Mouse (Mus musculus) liver, embryonic 16.5 days (tissue): ENCODE results near the gene Sgcd. TPM values are rescaled to one million over a fixed set of nuclear protein-coding genes. Genes with fewer than 3 reads are reported as not detected.

Experiments
- ATAC-seq: fragments of 200-750 bp; cut with Nextera tagmentation; 2 replicates; pipeline ENCODE4 v1.8.0; 2017; ENCODE audit warnings: low read depth, mild to moderate bottlenecking, moderate number of reproducible peaks, moderate library complexity
- H3K27ac ChIP-seq: fragments of 300-500 bp; sonication (generic); 2 replicates; pipeline ENCODE4 v1.5.1; 2014; ENCODE audit warnings: mild to moderate bottlenecking, low read length
- H3K27me3 ChIP-seq: fragments of 300-500 bp; sonication (generic); 2 replicates; pipeline ENCODE4 v1.6.1; 2014; ENCODE audit warnings: low read depth, low read length, mixed read lengths; ENCODE audit not compliant: control insufficient read depth, insufficient read depth
- H3K36me3 ChIP-seq: fragments of 300-500 bp; sonication (generic); 2 replicates; pipeline ENCODE4 v1.6.1; 2014; ENCODE audit warnings: mild to moderate bottlenecking; ENCODE audit not compliant: control insufficient read depth, insufficient read depth
- H3K4me1 ChIP-seq: fragments of 300-500 bp; sonication (generic); 2 replicates; pipeline ENCODE4 v1.6.1; 2014; ENCODE audit warnings: low read depth, low read length, mixed read lengths; ENCODE audit not compliant: control insufficient read depth
- H3K4me2 ChIP-seq: fragments of 300-500 bp; sonication (generic); 2 replicates; pipeline ENCODE4 v1.6.1; 2014; ENCODE audit warnings: low read depth, low read length, mixed read lengths
- H3K4me3 ChIP-seq: fragments of 300-500 bp; sonication (generic); 2 replicates; pipeline ENCODE4 v1.5.1; 2014; ENCODE audit warnings: low read depth, mild to moderate bottlenecking, low read length
- H3K9ac ChIP-seq: fragments of 300-500 bp; sonication (generic); 2 replicates; pipeline ENCODE4 v1.6.1; 2014; ENCODE audit warnings: low read depth, low read length
- H3K9me3 ChIP-seq: fragments of 300-500 bp; sonication (generic); replicated peaks from 2 replicates; pipeline ENCODE4 v1.6.1; 2016; ENCODE audit warnings: low read length; ENCODE audit not compliant: control insufficient read depth
- WGBS: fragments of 180-500 bp; shearing (Covaris S2); extraction: QIAGEN DNeasy Blood & Tissue Kit; methylation state at CpG from one replicate; pipeline ENCODE4 v1.1.7; 2014; ENCODE audit not compliant: insufficient replicate concordance; 5-methylcytosine and 5-hydroxymethylcytosine counted together
- polyA plus RNA-seq: library from polyadenylated mRNA; unstranded; fragments of >200 nt; fragmentation: Nextera tagmentation; extraction: Ambion mirVana; gene quantifications from 2 replicates; pipeline ENCODE4 v1.2.1, GENCODE M21; 2015

The Sgcd gene
- polyA plus RNA-seq, 1 experiment from 2014 or later = 0.12 TPM

GRCm38 (mm10) chr11:47304702-47305450, 683.9 kb downstream of the Sgcd start:
- H3K9ac ChIP-seq = no peak overlapping the region
- WGBS = 50% methylated on average over 12 of the region's 12 CpGs
- H3K9me3 ChIP-seq = no peaks in the 10 kb centered on the region
- H3K4me1 ChIP-seq = no peaks in the 10 kb centered on the region
- no peak overlapping the region for H3K4me3 ChIP-seq
- no peak overlapping the region for H3K4me2 ChIP-seq
- H3K27ac ChIP-seq = no peak overlapping the region
- H3K36me3 ChIP-seq = no peaks in the 10 kb centered on the region
- H3K27me3 ChIP-seq = no peaks in the 10 kb centered on the region
- ATAC-seq = no peak

GRCm38 (mm10) chr11:47299777-47300176, 689.0 kb downstream of the Sgcd start:
- Histone ChIP-seq H3K9me3 (no peaks in the 10 kb centered on the region), H3K27me3 (no peaks in the 10 kb centered on the region), H3K27ac (no peak overlapping the region), H3K4me2 (no peak overlapping the region), H3K36me3 (no peaks in the 10 kb centered on the region), H3K9ac (no peak overlapping the region), H3K4me1 (no peaks in the 10 kb centered on the region), H3K4me3 (no peak overlapping the region)
- 63% methylated on average over 1 of the region's 1 CpGs for WGBS
- ATAC-seq = no peak

GRCm38 (mm10) chr11:47297805-47298340, 690.9 kb downstream of the Sgcd start:
- Histone ChIP-seq H3K27me3 (no peaks in the 10 kb centered on the region), H3K9ac (no peak overlapping the region), H3K4me1 (no peaks in the 10 kb centered on the region), H3K4me2 (no peak overlapping the region), H3K27ac (no peak overlapping the region), H3K9me3 (no peaks in the 10 kb centered on the region), H3K36me3 (no peaks in the 10 kb centered on the region), H3K4me3 (no peak overlapping the region)
- no peak for ATAC-seq
- 75% methylated on average over 1 of the region's 1 CpGs for WGBS

GRCm38 (mm10) chr11:47294741-47295140, 694.0 kb downstream of the Sgcd start:
- Histone ChIP-seq H3K4me1 (no peaks in the 10 kb centered on the region), H3K27me3 (no peaks in the 10 kb centered on the region), H3K9ac (no peak overlapping the region), H3K4me3 (no peak overlapping the region), H3K27ac (no peak overlapping the region), H3K9me3 (no peaks in the 10 kb centered on the region), H3K4me2 (no peak overlapping the region), H3K36me3 (no peaks in the 10 kb centered on the region)
- ATAC-seq = no peak
- 31% methylated on average over 1 of the region's 1 CpGs for WGBS

- H3K9ac ChIP-seq = no peak overlapping the region
- H3K36me3 ChIP-seq = no peaks in the 10 kb centered on the region
- H3K27ac ChIP-seq = no peak overlapping the region
- ATAC-seq = no peak
- 37% methylated on average over 4 of the region's 4 CpGs for WGBS
- no peak overlapping the region for H3K4me2 ChIP-seq
- H3K4me3 ChIP-seq = no peak overlapping the region
- H3K4me1 ChIP-seq = no peaks in the 10 kb centered on the region
- no peaks in the 10 kb centered on the region for H3K27me3 ChIP-seq
- H3K9me3 ChIP-seq = no peaks in the 10 kb centered on the region
These were observed 712.2 kb downstream of the Sgcd start for GRCm38 (mm10) chr11:47276586-47276985.

- H3K9me3 ChIP-seq = no peaks in the 10 kb centered on the region
- no peaks in the 10 kb centered on the region for H3K27me3 ChIP-seq
- H3K9ac ChIP-seq = no peak overlapping the region
- no peak overlapping the region for H3K4me2 ChIP-seq
- 59% methylated on average over 4 of the region's 4 CpGs for WGBS
- no peak overlapping the region for H3K4me3 ChIP-seq
- no peak overlapping the region for H3K27ac ChIP-seq
- no peak for ATAC-seq
- H3K4me1 ChIP-seq = no peaks in the 10 kb centered on the region
- H3K36me3 ChIP-seq = no peaks in the 10 kb centered on the region
These were observed 720.2 kb downstream of the Sgcd start for GRCm38 (mm10) chr11:47268556-47268955.

- Histone ChIP-seq H3K4me1 (no peaks in the 10 kb centered on the region), H3K4me3 (no peak overlapping the region), H3K9me3 (no peaks in the 10 kb centered on the region), H3K4me2 (no peak overlapping the region), H3K27ac (no peak overlapping the region), H3K36me3 (no peaks in the 10 kb centered on the region), H3K9ac (no peak overlapping the region), H3K27me3 (no peaks in the 10 kb centered on the region)
- WGBS = 49% methylated on average over 9 of the region's 9 CpGs
- ATAC-seq = no peak
These were observed 724.3 kb downstream of the Sgcd start for GRCm38 (mm10) chr11:47264267-47264984.

GRCm38 (mm10) chr11:47250301-47250700, 738.5 kb downstream of the Sgcd start:
- WGBS = 74% methylated on average over 7 of the region's 7 CpGs
- H3K36me3 ChIP-seq = no peaks in the 10 kb centered on the region
- H3K27me3 ChIP-seq = no peaks in the 10 kb centered on the region
- no peak overlapping the region for H3K27ac ChIP-seq
- H3K9ac ChIP-seq = no peak overlapping the region
- no peaks in the 10 kb centered on the region for H3K4me1 ChIP-seq
- H3K9me3 ChIP-seq = no peaks in the 10 kb centered on the region
- ATAC-seq = no peak
- no peak overlapping the region for H3K4me2 ChIP-seq
- no peak overlapping the region for H3K4me3 ChIP-seq

GRCm38 (mm10) chr11:47248345-47248893, 740.4 kb downstream of the Sgcd start:
- ATAC-seq = no peak
- H3K4me3 ChIP-seq = no peak overlapping the region

More at GRCm38 (mm10) chr11:47248345-47248893, 740.4 kb downstream of the Sgcd start:
- H3K36me3 ChIP-seq = no peaks in the 10 kb centered on the region
- no peaks in the 10 kb centered on the region for H3K4me1 ChIP-seq
- WGBS = 65% methylated on average over 4 of the region's 4 CpGs
- no peak overlapping the region for H3K9ac ChIP-seq
- no peak overlapping the region for H3K4me2 ChIP-seq
- no peaks in the 10 kb centered on the region for H3K9me3 ChIP-seq
- H3K27me3 ChIP-seq = no peaks in the 10 kb centered on the region
- H3K27ac ChIP-seq = no peak overlapping the region
